Mouse (Mus musculus) embryonic facial prominence, embryonic 15.5 days (tissue): ENCODE measurements around the gene Ptpn7. TPM values are rescaled to one million over a fixed set of nuclear protein-coding genes. Genes with fewer than 3 reads are reported as not detected.
"Not testable (repeated sequence)": the region's sequence is repeated elsewhere in the genome, so short reads cannot be mapped to it uniquely, and the experiment has no call there.

ENCODE experiments used
- ATAC-seq: fragments of 200-750 bp; cut with Nextera tagmentation; 2 replicates; pipeline ENCODE4 v1.8.0; 2017; ENCODE audit warnings: low read depth, moderate TSS enrichment; ENCODE audit not compliant: insufficient number of reproducible peaks, low FRiP score, low TSS enrichment
- H3K27ac ChIP-seq: fragments of 300-500 bp; sonication (generic); replicated peaks from 2 replicates; pipeline ENCODE4 v1.5.1; 2015; ENCODE audit warnings: mild to moderate bottlenecking, inconsistent platforms
- H3K27me3 ChIP-seq: fragments of 300-500 bp; sonication (generic); 2 replicates; pipeline ENCODE4 v1.6.1; 2015; ENCODE audit warnings: inconsistent platforms
- H3K36me3 ChIP-seq: fragments of 300-500 bp; sonication (generic); 2 replicates; pipeline ENCODE4 v1.6.1; 2015; ENCODE audit warnings: mild to moderate bottlenecking, inconsistent platforms
- H3K4me1 ChIP-seq: fragments of 300-500 bp; sonication (generic); 2 replicates; pipeline ENCODE4 v1.6.1; 2015; ENCODE audit warnings: inconsistent platforms
- H3K4me2 ChIP-seq: fragments of 300-500 bp; sonication (generic); replicated peaks from 2 replicates; pipeline ENCODE4 v1.6.1; 2015; ENCODE audit warnings: mild to moderate bottlenecking, inconsistent platforms
- H3K4me3 ChIP-seq: fragments of 300-500 bp; sonication (generic); replicated peaks from 2 replicates; pipeline ENCODE4 v1.5.1; 2015; ENCODE audit warnings: mild to moderate bottlenecking, inconsistent platforms
- H3K9ac ChIP-seq: fragments of 300-500 bp; sonication (generic); 2 replicates; pipeline ENCODE4 v1.6.1; 2015; ENCODE audit warnings: inconsistent platforms
- H3K9me3 ChIP-seq: fragments of 300-500 bp; sonication (generic); replicated peaks from 2 replicates; pipeline ENCODE4 v1.6.1; 2016; ENCODE audit warnings: inconsistent platforms
- WGBS: fragments of 180-500 bp; shearing (Covaris S2); methylation state at CpG from one replicate; pipeline ENCODE4 v1.1.7; 2015; 5-methylcytosine and 5-hydroxymethylcytosine counted together
- polyA plus RNA-seq: library from polyadenylated mRNA; unstranded; fragments of >200 nt; fragmentation: Nextera tagmentation; extraction: Ambion mirVana; gene quantifications from 2 replicates; pipeline ENCODE4 v1.2.1, GENCODE M21; 2015

Gene Ptpn7
- polyA plus RNA-seq, 1 experiment from 2014 or later, result 2.6 TPM

DNA sequence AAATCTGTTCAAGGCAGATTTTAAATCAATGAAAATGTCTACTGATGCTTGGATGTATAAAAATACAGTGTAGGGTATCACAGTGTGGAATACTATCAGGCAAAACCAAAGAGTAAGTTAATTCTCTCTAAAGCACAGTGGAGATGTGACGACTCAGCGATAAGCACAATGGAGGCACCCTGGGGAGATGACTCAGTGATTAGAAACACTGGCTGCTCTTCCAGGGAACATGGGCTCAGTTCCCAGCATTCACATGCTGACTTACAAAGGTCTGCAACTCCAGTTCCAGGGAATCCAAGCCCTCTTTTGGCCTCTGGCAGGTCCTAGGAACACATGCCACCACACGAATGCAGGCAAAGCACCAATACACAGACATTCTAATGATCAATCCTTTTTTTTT, 55.7 kb downstream of the Ptpn7 start:
- no peak for ATAC-seq
- no peak overlapping the region for H3K9ac ChIP-seq
- H3K4me1 ChIP-seq, result peaks cover 6% of the 10 kb centered on the region; the same call in 1 of the 2 replicates
- no peaks in the 10 kb centered on the region for H3K9me3 ChIP-seq
- no peaks in the 10 kb centered on the region for H3K36me3 ChIP-seq
- H3K4me3 ChIP-seq, result no peak overlapping the region
- 24% methylated on average over 3 of the region's 3 CpGs for WGBS
- H3K27me3 ChIP-seq, result no peaks in the 10 kb centered on the region
- H3K4me2 ChIP-seq, result no peak overlapping the region
- no peak overlapping the region for H3K27ac ChIP-seq

DNA sequence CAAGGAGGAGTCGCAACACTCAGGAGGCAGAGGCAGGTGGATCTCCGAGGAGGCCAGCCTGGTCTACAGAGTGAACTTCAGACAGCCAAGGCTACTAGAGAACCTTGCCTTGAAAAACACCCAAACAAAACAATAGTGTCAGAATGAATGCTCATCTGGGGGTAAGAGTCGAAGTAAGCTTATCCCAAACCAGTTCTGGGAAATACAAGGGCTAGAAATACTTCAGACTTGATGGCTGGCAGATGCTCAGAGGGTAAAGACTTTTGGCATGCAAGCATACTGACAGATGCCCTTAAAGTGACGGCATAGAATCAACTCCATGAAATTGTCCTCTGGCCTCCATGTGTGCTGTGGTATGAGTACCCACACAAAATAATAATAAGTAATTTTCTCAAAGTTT, 56.7 kb downstream of the Ptpn7 start:
- no peaks in the 10 kb centered on the region; the same call in 1 of the 2 replicates for H3K4me1 ChIP-seq
- H3K9me3 ChIP-seq, result no peaks in the 10 kb centered on the region
- ATAC-seq, result no peak
- 82% methylated on average over 4 of the region's 4 CpGs for WGBS
- no peaks in the 10 kb centered on the region for H3K27me3 ChIP-seq
- H3K9ac ChIP-seq, result no peak overlapping the region
- H3K36me3 ChIP-seq, result no peaks in the 10 kb centered on the region
- H3K4me2 ChIP-seq, result no peak overlapping the region
- no peak overlapping the region for H3K4me3 ChIP-seq
- H3K27ac ChIP-seq, result no peak overlapping the region

DNA sequence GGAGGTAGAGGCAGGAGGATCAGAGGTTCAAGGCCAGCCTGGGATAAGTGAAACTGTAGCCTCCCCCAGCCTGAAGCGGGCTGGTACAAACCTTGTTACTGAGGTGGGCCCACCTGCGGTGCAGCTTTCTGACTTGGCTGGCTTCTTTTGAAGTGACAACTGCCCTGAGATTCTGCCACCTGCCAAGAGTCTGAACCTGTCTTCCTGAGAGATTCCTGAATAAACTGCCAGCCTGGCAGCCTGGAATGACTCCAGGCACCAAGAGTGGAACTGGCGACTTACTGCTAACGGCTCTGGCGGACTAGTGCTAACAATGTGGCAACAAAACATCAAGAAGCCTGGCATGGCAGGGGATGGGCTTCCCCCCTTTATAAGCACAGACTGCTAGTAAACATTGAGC, 61.8 kb downstream of the Ptpn7 start:
- H3K4me2 ChIP-seq, H3K27ac ChIP-seq, ATAC-seq, H3K9me3 ChIP-seq, H3K4me3 ChIP-seq, H3K27me3 ChIP-seq, H3K36me3 ChIP-seq, H3K9ac ChIP-seq: not testable (repeated sequence)
- peaks cover 14% of the 10 kb centered on the region for H3K4me1 ChIP-seq
- 71% methylated on average over 5 of the region's 5 CpGs for WGBS

Other genes with a start within 250 kb of the Ptpn7 start
- gene Ppp1r12b, start 176.8 kb upstream of the Ptpn7 start, polyA plus RNA-seq, result 9.6 and 9.9 TPM in 2 replicates
- gene Ube2t, start 170.1 kb upstream of the Ptpn7 start, polyA plus RNA-seq, result 27.0 and 30.3 TPM in 2 replicates
- 14.2 and 15.1 TPM in 2 replicates for gene Lgr6, start 27.4 kb upstream of the Ptpn7 start, polyA plus RNA-seq
- gene Arl8a, start 14.1 kb downstream of the Ptpn7 start, polyA plus RNA-seq, result 77.8 and 85.7 TPM in 2 replicates
- 0.16 TPM in 1 of 2 replicates, not detected in the other for gene Gpr37l1, start 35.0 kb downstream of the Ptpn7 start, polyA plus RNA-seq
- 26.8 and 30.2 TPM in 2 replicates for gene Elf3, start 125.9 kb downstream of the Ptpn7 start, polyA plus RNA-seq
- gene Rnpep, start 151.4 kb downstream of the Ptpn7 start, polyA plus RNA-seq, result 94.1 and 105 TPM in 2 replicates
- gene Timm17a, start 181.1 kb downstream of the Ptpn7 start, polyA plus RNA-seq, result 188 and 196 TPM in 2 replicates
- 1.0 TPM in 2 replicates for gene Lmod1, start 192.1 kb downstream of the Ptpn7 start, polyA plus RNA-seq
- 30.8 and 32.3 TPM in 2 replicates for gene Shisa4, start 242.5 kb downstream of the Ptpn7 start, polyA plus RNA-seq